Mouse (Mus musculus) erythroblast, embryonic 14.5 days (primary cell): Measurements from ENCODE around the gene Slc16a14. TPM values are rescaled to one million over a fixed set of nuclear protein-coding genes. Genes with fewer than 3 reads are reported as not detected.

Experiments used
- H3K27me3 ChIP-seq: 2 replicates; pipeline ENCODE4 v1.6.1; 2012; ENCODE audit warnings: inconsistent platforms; ENCODE audit not compliant: control insufficient read depth
- H3K36me3 ChIP-seq: 2 replicates; pipeline ENCODE4 v1.6.1; 2012; ENCODE audit warnings: mild to moderate bottlenecking, inconsistent platforms; ENCODE audit not compliant: control insufficient read depth
- H3K4me1 ChIP-seq: 2 replicates; pipeline ENCODE4 v1.6.1; 2012; ENCODE audit warnings: inconsistent platforms; ENCODE audit not compliant: control insufficient read depth
- H3K4me3 ChIP-seq: replicated peaks from 2 replicates; pipeline ENCODE3; 2012; ENCODE audit warnings: moderate library complexity, mild to moderate bottlenecking, inconsistent platforms
- H3K9me3 ChIP-seq: 2 replicates; pipeline ENCODE4 v1.6.1; 2012; ENCODE audit warnings: low read length, inconsistent platforms, mixed read lengths; ENCODE audit not compliant: control insufficient read depth
- GATA1 ChIP-seq: IDR thresholded peaks from 2 replicates; pipeline ENCODE4 v1.6.1; 2012; ENCODE audit warnings: low read length, inconsistent platforms, mixed read lengths
- TAL1 ChIP-seq: IDR thresholded peaks from 3 replicates; pipeline ENCODE4 v1.6.1; 2012; ENCODE audit warnings: low read length, inconsistent platforms, mixed read lengths
- polyA plus RNA-seq: library from polyadenylated mRNA; stranded (reverse); fragments of >175 nt; gene quantifications from 2 replicates; pipeline ENCODE4 v1.2.3, GENCODE M21; 2012

Gene Slc16a14
- polyA plus RNA-seq, 1 experiment = not detected

DNA sequence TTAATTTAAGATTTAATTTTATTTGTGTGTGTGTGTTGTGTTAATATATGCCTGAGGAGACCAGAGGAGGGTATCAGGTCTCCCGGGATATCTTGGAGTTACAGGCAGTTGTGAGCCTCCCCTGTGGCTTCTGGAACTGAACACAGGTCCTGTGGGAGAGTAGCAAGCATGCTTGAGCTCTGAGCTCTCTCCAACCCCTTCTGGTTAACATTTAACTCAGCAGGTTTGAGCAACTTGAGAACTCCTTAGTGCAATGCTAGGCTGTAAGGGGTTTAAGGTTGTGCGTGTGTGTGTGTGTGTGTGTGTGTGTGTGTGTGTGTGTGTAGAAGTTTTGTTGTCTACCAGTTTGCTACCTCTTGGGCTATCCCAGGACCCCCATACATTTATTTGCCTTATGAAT is 57.3 kb downstream of the Slc16a14 start:
- TF ChIP-seq GATA1 (no peak), TAL1 (no peak)
- no peaks in the 10 kb centered on the region for H3K36me3 ChIP-seq
- H3K4me1 ChIP-seq = no peaks in the 10 kb centered on the region
- no peaks in the 10 kb centered on the region for H3K9me3 ChIP-seq
- H3K27me3 ChIP-seq = no peaks in the 10 kb centered on the region
- no peak overlapping the region for H3K4me3 ChIP-seq

- Histone ChIP-seq H3K9me3 (no peaks in the 10 kb centered on the region), H3K4me3 (no peak overlapping the region), H3K27me3 (no peaks in the 10 kb centered on the region), H3K36me3 (no peaks in the 10 kb centered on the region), H3K4me1 (peaks cover 9% of the 10 kb centered on the region)
- no peak for TF ChIP-seq TAL1
- no peak for TF ChIP-seq GATA1
These were observed 62.0 kb downstream of the Slc16a14 start for GRCm38 (mm10) chr1:84872939-84873338.

DNA sequence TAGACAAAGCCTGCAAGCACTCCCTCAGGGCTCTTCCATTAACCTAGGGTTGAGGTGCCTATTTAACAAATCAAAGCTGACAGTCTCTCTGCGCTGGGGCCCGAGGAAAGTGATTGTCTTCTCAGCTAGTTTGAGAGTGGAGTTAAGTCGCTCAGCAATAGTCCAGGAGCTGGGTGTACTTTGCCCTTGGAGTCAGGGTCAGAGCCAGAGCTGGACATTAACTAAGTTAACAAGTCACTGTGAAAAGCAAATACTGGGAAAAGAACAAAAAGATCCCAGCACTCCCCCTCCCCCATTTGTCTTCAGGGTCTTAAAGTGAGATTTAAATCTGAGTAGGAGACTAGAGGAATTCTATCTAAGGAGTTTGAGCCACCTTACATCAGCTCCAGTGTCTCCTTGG is 62.8 kb downstream of the Slc16a14 start:
- no peaks in the 10 kb centered on the region for H3K36me3 ChIP-seq
- no peaks in the 10 kb centered on the region for H3K9me3 ChIP-seq
- no peaks in the 10 kb centered on the region for H3K27me3 ChIP-seq
- TF ChIP-seq TAL1 = no peak
- TF ChIP-seq GATA1 = no peak
- H3K4me3 ChIP-seq = no peak overlapping the region
- peaks cover 9% of the 10 kb centered on the region for H3K4me1 ChIP-seq

GRCm38 (mm10) chr1:84871131-84871530 is 63.8 kb downstream of the Slc16a14 start:
- Histone ChIP-seq H3K9me3 (no peaks in the 10 kb centered on the region), H3K4me1 (peaks cover 9% of the 10 kb centered on the region), H3K36me3 (no peaks in the 10 kb centered on the region), H3K27me3 (no peaks in the 10 kb centered on the region), H3K4me3 (no peak overlapping the region)
- TF ChIP-seq GATA1 (no peak), TAL1 (no peak)

DNA sequence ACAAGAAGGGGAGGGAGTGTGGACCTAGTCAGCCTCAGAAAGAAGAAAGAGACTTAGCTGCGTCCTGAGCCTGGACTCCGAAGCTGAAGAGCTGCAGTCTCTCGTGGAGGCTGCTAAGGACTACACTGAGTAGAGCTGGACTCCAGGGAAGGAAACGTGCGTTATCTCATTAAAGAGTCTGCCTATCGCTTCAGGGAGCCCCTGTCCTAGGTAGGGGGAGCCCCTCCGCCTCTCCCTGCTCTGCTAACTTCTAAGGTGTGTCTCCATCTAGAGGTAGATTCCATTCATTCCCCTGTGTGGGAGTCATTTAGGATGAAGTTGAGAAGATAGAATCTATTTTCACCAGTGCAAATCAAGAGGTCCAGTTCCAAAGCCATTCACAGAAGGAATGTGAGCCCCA is 65.4 kb downstream of the Slc16a14 start:
- no peaks in the 10 kb centered on the region for H3K9me3 ChIP-seq
- H3K4me1 ChIP-seq = peaks cover 9% of the 10 kb centered on the region
- H3K27me3 ChIP-seq = no peaks in the 10 kb centered on the region
- no peak overlapping the region for H3K4me3 ChIP-seq
- H3K36me3 ChIP-seq = no peaks in the 10 kb centered on the region
- no peak for TF ChIP-seq GATA1
- no peak for TF ChIP-seq TAL1

DNA sequence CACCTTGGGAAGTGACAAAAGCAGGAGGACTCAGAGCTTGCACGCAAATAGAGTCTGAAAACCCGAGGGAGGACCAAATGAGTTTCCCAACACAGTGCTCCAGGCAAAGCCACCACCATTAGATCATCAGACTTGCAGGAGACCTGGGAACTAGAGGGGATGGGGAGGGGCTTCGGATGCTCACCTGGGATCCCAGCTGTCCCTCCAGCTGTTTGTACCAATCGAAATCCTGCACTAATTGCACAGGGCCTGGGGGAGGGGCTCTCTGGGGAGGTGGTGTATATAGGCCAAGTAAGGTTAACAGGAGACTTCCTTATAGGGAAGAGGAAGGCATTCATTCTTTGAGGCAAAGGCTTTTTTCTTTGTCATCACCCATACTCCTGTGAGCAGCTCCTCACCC is 66.1 kb downstream of the Slc16a14 start:
- H3K4me3 ChIP-seq = no peak overlapping the region
- TF ChIP-seq TAL1 (no peak), GATA1 (no peak)
- H3K36me3 ChIP-seq = no peaks in the 10 kb centered on the region
- H3K27me3 ChIP-seq = no peaks in the 10 kb centered on the region
- no peaks in the 10 kb centered on the region for H3K9me3 ChIP-seq
- H3K4me1 ChIP-seq = peaks cover 9% of the 10 kb centered on the region

- no peaks in the 10 kb centered on the region for H3K9me3 ChIP-seq
- no peak overlapping the region for H3K4me3 ChIP-seq
- no peaks in the 10 kb centered on the region for H3K27me3 ChIP-seq
- TF ChIP-seq GATA1 = no peak
- no peak for TF ChIP-seq TAL1
- peaks cover 9% of the 10 kb centered on the region for H3K4me1 ChIP-seq
- H3K36me3 ChIP-seq = no peaks in the 10 kb centered on the region
These were observed 66.6 kb downstream of the Slc16a14 start for GRCm38 (mm10) chr1:84868311-84868710.

GRCm38 (mm10) chr1:84866706-84867230 is 68.2 kb downstream of the Slc16a14 start:
- no peak overlapping the region for H3K4me3 ChIP-seq
- no peaks in the 10 kb centered on the region for H3K9me3 ChIP-seq
- H3K4me1 ChIP-seq = peaks cover 12% of the 10 kb centered on the region
- no peaks in the 10 kb centered on the region for H3K36me3 ChIP-seq
- TF ChIP-seq GATA1 (no peak), TAL1 (no peak)
- no peaks in the 10 kb centered on the region for H3K27me3 ChIP-seq

DNA sequence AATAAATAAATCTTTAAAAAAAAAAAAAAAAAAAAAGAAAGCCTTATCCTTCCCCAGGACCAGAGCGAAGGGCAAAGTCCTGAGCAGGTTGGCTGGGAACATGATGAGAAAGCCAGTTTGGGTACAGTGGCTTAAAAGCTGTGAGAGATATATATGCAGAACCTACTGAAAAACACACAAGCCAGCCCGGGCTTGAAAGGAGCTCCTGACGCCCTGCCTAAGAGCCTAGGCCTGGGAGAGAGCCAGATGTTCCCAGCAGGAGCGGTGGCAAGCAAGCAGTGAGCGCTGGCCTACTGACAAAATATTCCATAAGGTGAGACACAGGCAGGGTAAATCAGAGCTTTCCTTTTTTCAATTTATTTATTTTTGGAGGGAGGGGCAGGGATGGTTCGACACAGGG is 68.7 kb downstream of the Slc16a14 start:
- Histone ChIP-seq H3K36me3 (no peaks in the 10 kb centered on the region), H3K4me1 (peaks cover 16% of the 10 kb centered on the region), H3K4me3 (no peak overlapping the region), H3K9me3 (no peaks in the 10 kb centered on the region), H3K27me3 (no peaks in the 10 kb centered on the region)
- TF ChIP-seq TAL1 (no peak), GATA1 (no peak)

DNA sequence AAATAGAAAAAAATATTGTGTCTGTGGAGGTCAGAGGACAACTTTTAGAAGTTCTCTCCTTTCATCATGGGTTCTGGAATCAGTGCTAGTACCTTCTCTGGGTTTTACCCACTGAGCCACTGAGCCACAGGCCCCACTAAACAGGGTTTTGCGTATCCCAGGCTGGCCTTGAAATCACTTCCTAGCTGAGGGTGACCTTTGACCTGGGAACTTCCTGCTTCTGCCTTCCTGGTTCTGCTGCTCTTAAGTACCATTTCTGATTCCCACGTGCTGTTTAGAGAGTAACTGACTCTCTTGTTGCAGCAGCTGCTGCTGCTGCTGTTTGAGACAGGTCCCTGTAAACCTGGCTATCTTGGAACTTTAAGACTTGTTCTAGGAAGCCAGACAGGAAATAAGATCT is 70.3 kb downstream of the Slc16a14 start:
- H3K9me3 ChIP-seq = no peaks in the 10 kb centered on the region
- peaks cover 27% of the 10 kb centered on the region for H3K4me1 ChIP-seq
- TF ChIP-seq GATA1 (no peak), TAL1 (no peak)
- H3K36me3 ChIP-seq = no peaks in the 10 kb centered on the region
- no peak overlapping the region for H3K4me3 ChIP-seq
- H3K27me3 ChIP-seq = no peaks in the 10 kb centered on the region
